Mouse (Mus musculus): ENCODE data around the gene Ear2. TPM values are rescaled to one million over a fixed set of nuclear protein-coding genes. Genes with fewer than 3 reads are reported as not detected.

The Ear2 gene
- 23.7 and 46.9 TPM in 2 replicates for polyA plus RNA-seq (2012; rRNA removed; ENCODE audit: low replicate concordance)

GRCm38 (mm10) chr14:44102354-44102753 is at the start of gene Ear2:
Gene Ear2 (plus strand): TSS chr14:44102654.

GRCm38 (mm10) chr14:44123551-44123950 is 21.1 kb downstream of the Ear2 start, which contains the start of gene Gm3327:
Gene Gm3327 (plus strand): TSS chr14:44123851.

Other genes starting within 250 kb of the Ear2 start
- 0.26 and 0.82 TPM in 2 replicates for gene Ear1, start 227.1 kb upstream of the Ear2 start, polyA plus RNA-seq (2012; rRNA removed; ENCODE audit: low replicate concordance)
- not detected in 2 replicates for gene Ear10, start 179.1 kb upstream of the Ear2 start, polyA plus RNA-seq (2012; rRNA removed; ENCODE audit: low replicate concordance)
- gene Gm8113, start 177.3 kb upstream of the Ear2 start, polyA plus RNA-seq (2012; rRNA removed; ENCODE audit: low replicate concordance), result 1.5 and 5.7 TPM in 2 replicates
- not detected in 2 replicates for gene Ang5, start 145.6 kb upstream of the Ear2 start, polyA plus RNA-seq (2012; rRNA removed; ENCODE audit: low replicate concordance)
- gene Ang6, start 100.4 kb upstream of the Ear2 start, polyA plus RNA-seq (2012; rRNA removed; ENCODE audit: low replicate concordance), result not detected in 2 replicates
- not detected in 2 replicates for gene Gm3327, start 21.2 kb downstream of the Ear2 start, polyA plus RNA-seq (2012; rRNA removed; ENCODE audit: low replicate concordance)
- not detected in 2 replicates for gene Gm8212, start 95.0 kb downstream of the Ear2 start, polyA plus RNA-seq (2012; rRNA removed; ENCODE audit: low replicate concordance)
- gene 4930503E14Rik, start 110.6 kb downstream of the Ear2 start, polyA plus RNA-seq (2012; rRNA removed; ENCODE audit: low replicate concordance), result not detected in 2 replicates
- not detected in 2 replicates for gene Gm8220, start 182.9 kb downstream of the Ear2 start, polyA plus RNA-seq (2012; rRNA removed; ENCODE audit: low replicate concordance)
- gene Gm5930, start 235.9 kb downstream of the Ear2 start, polyA plus RNA-seq (2012; rRNA removed; ENCODE audit: low replicate concordance), result not detected in 2 replicates

Data from subcutaneous adipose tissue, adult 2 months (tissue).